Mouse (Mus musculus) bone marrow macrophage, adult 2 months (primary cell): ENCODE results near the gene Aven.

Experiments
- CTCF ChIP-seq: IDR thresholded peaks from 2 replicates; pipeline ENCODE4 v1.5.1; 2012; ENCODE audit warnings: low read depth, mild to moderate bottlenecking, low read length, moderate library complexity
- POLR2A ChIP-seq: IDR thresholded peaks from 2 replicates; pipeline ENCODE4 v1.6.1; 2012; ENCODE audit warnings: mild to moderate bottlenecking, low read depth, low read length, borderline replicate concordance

GRCm38 (mm10) chr2:112653836-112654235 is 161.1 kb downstream of the Aven start:
- no peak for TF ChIP-seq POLR2A
- no peak for TF ChIP-seq CTCF
